Comparison of ENCODE assay signal across 8 mouse cellular contexts in genomic region chr12:112950761-112951129, GRCm38 (mm10). TPM values are rescaled to one million over a fixed set of nuclear protein-coding genes. Genes with fewer than 3 reads are reported as not detected.
DNase-seq lines count a peak whose midpoint lies in the region; ATAC-seq and TF ChIP-seq lines count a peak whose summit lies in the region.

No protein-coding gene starts in this region.

- in situ Hi-C loops in CH12.LX (cut with MboI; ENCODE audit: low pct_ligation_motif_present, low pct_unique_long_range_greater_than_20kb, low sequenced_read_pairs): no loop called here

- H3K4me3 ChIP-seq in heart, embryonic 13.5 days: peak overlapping the region; percentile 65
- peak overlapping the region in 2 of 3 experiments; percentile 18 to 64 for H3K4me3 ChIP-seq in CH12.LX (replicated peaks in 1 of 3; ENCODE audit: low read depth in 2 of 3, low read length in 2 of 3, poor library complexity in 1 of 3)
- peak overlapping the region; percentile 60 for H3K4me3 ChIP-seq in forebrain, embryonic 12.5 days (replicated peaks)
- H3K4me3 ChIP-seq in liver, embryonic 14.5 days (ENCODE audit: insufficient read depth in 1 of 2, low read depth in 2 of 2, low read length in 2 of 2): peak overlapping the region in 1 of 2 experiments; percentile 54; a peak in 2 of 4 replicates

- H3K27ac ChIP-seq in heart, embryonic 13.5 days (replicated peaks): peak overlapping the region; percentile 76
- H3K27ac ChIP-seq in CH12.LX (ENCODE audit: insufficient read depth, low read depth): no peak overlapping the region
- peak overlapping the region; percentile 89 for H3K27ac ChIP-seq in forebrain, embryonic 12.5 days
- H3K27ac ChIP-seq in liver, embryonic 14.5 days: no peak overlapping the region

- TF ChIP-seq POLR2A in CH12.LX (IDR thresholded peaks at IDR 0.05; ENCODE audit: low read depth, low read length): no peak

- no peak for DNase-seq in heart, adult 11 months
- DNase-seq in CH12.LX (ENCODE audit: extremely low read depth): no peak
- no peak for DNase-seq in liver, embryonic 14.5 days (ENCODE audit: low read depth in 3 of 3, low spot score in 3 of 3)
- no peak for DNase-seq in layer of hippocampus, adult 11-12 months (ENCODE audit: low spot score)
- DNase-seq in adrenal gland, postnatal 25 days: no peak
- no peak for DNase-seq in kidney, adult 11 months

- peak overlapping the region; percentile 97 for H3K4me2 ChIP-seq in heart, embryonic 13.5 days
- peak overlapping the region; percentile 89 for H3K4me2 ChIP-seq in CH12.LX (ENCODE audit: insufficient read depth, low read depth, poor library complexity, severe bottlenecking)
- peak overlapping the region; percentile 83 for H3K4me2 ChIP-seq in forebrain, embryonic 12.5 days
- peak overlapping the region; percentile 70 for H3K4me2 ChIP-seq in liver, embryonic 14.5 days (ENCODE audit: low read depth)

- TF ChIP-seq EP300 in CH12.LX (IDR thresholded peaks at IDR 0.05; ENCODE audit: low read length): no peak
- no peak for TF ChIP-seq EP300 in liver, embryonic 14.5 days (IDR thresholded peaks at IDR 0.05; ENCODE audit: low read depth)

- WGBS in heart, embryonic 13.5 days: under 1% methylated on average over 6 of the region's 6 CpGs
- 9% methylated on average over 6 of the region's 6 CpGs for WGBS in forebrain, embryonic 12.5 days
- 13% methylated on average over 6 of the region's 6 CpGs for WGBS in liver, embryonic 14.5 days (ENCODE audit: insufficient replicate concordance)

- dilution Hi-C loops in CH12.LX (cut with MboI; ENCODE audit: extremely low pct_ligation_motif_present, extremely low pct_unique_long_range_greater_than_20kb, low sequenced_read_pairs): no loop called here

- TF ChIP-seq CTCF in CH12.LX (conservative IDR thresholded peaks at IDR 0.05 in 1 of 2, IDR thresholded peaks at IDR 0.05 in 1 of 2; ENCODE audit: low read depth in 2 of 2, low read length in 2 of 2): no peak
- no peak for TF ChIP-seq CTCF in liver, embryonic 14.5 days (IDR thresholded peaks at IDR 0.05; ENCODE audit: low read depth)

- peaks cover 23% of the 10 kb centered on the region for H3K27me3 ChIP-seq in heart, embryonic 13.5 days (replicated peaks)
- peaks cover 32% of the 10 kb centered on the region for H3K27me3 ChIP-seq in CH12.LX (replicated peaks)
- peaks cover 18% of the 10 kb centered on the region for H3K27me3 ChIP-seq in forebrain, embryonic 12.5 days
- peaks cover 25% of the 10 kb centered on the region for H3K27me3 ChIP-seq in liver, embryonic 14.5 days (ENCODE audit: control insufficient read depth, insufficient read depth, low read length)

- peaks cover 42% of the 10 kb centered on the region for H3K4me1 ChIP-seq in heart, embryonic 13.5 days
- peaks cover 3 to 12% of the 10 kb centered on the region in 2 experiments; a peak in 3 of 4 replicates for H3K4me1 ChIP-seq in CH12.LX (ENCODE audit: control insufficient read depth in 1 of 2, insufficient read depth in 2 of 2)
- peaks cover 25% of the 10 kb centered on the region for H3K4me1 ChIP-seq in forebrain, embryonic 12.5 days
- peaks cover 0 to 12% of the 10 kb centered on the region in 2 experiments; a peak in 2 of 4 replicates for H3K4me1 ChIP-seq in liver, embryonic 14.5 days (replicated peaks; ENCODE audit: control insufficient read depth in 2 of 2, insufficient read depth in 2 of 2, low read length in 1 of 2)

- peak overlapping the region; percentile 84 for H3K9ac ChIP-seq in heart, embryonic 13.5 days
- H3K9ac ChIP-seq in CH12.LX (ENCODE audit: insufficient read depth, low read depth): peak overlapping the region; percentile 27; the same call in 1 of the 2 replicates
- H3K9ac ChIP-seq in forebrain, embryonic 12.5 days: peak overlapping the region; percentile 85; the same call in 1 of the 2 replicates
- H3K9ac ChIP-seq in liver, embryonic 14.5 days (replicated peaks): no peak overlapping the region

- no peak for TF ChIP-seq RAD21 in CH12.LX (IDR thresholded peaks at IDR 0.05; ENCODE audit: low read depth, low read length)

- no peak for ATAC-seq in heart, embryonic 13.5 days (ENCODE audit: extremely low read depth, insufficient number of reproducible peaks, low FRiP score, low TSS enrichment)
- ATAC-seq in forebrain, embryonic 12.5 days (ENCODE audit: low FRiP score): peak; percentile 31
- ATAC-seq in liver, embryonic 14.5 days (ENCODE audit: insufficient read depth): no peak

- H3K79me2 ChIP-seq in CH12.LX (replicated peaks; ENCODE audit: control insufficient read depth, extremely low read depth, insufficient read depth, poor library complexity, severe bottlenecking): no peaks in the 10 kb centered on the region

- H3K9me3 ChIP-seq in heart, embryonic 13.5 days: no peaks in the 10 kb centered on the region
- no peaks in the 10 kb centered on the region for H3K9me3 ChIP-seq in CH12.LX (replicated peaks; ENCODE audit: low read length)
- no peaks in the 10 kb centered on the region for H3K9me3 ChIP-seq in forebrain, embryonic 12.5 days
- no peaks in the 10 kb centered on the region for H3K9me3 ChIP-seq in liver, embryonic 14.5 days (ENCODE audit: control insufficient read depth, low read length)

- H3K36me3 ChIP-seq in heart, embryonic 13.5 days: no peaks in the 10 kb centered on the region
- peaks cover 0 to 12% of the 10 kb centered on the region in 2 experiments for H3K36me3 ChIP-seq in CH12.LX (replicated peaks in 1 of 2; ENCODE audit: control insufficient read depth in 1 of 2, insufficient read depth in 1 of 2, low read length in 1 of 2)
- H3K36me3 ChIP-seq in forebrain, embryonic 12.5 days (replicated peaks): no peaks in the 10 kb centered on the region; the same call in 1 of the 2 replicates
- no peaks in the 10 kb centered on the region for H3K36me3 ChIP-seq in liver, embryonic 14.5 days (replicated peaks; ENCODE audit: control insufficient read depth, insufficient read depth, low read depth)

TF ChIP-seq in CH12.LX, 34 proteins besides CTCF, POLR2A, EP300 and RAD21:
- TF ChIP-seq PAX5 (IDR thresholded peaks at IDR 0.05; ENCODE audit: low read length): no peak
- TF ChIP-seq MXI1 (IDR thresholded peaks at IDR 0.05; ENCODE audit: low read depth, low read length): 0 out of 2 replicates have a peak, but pooled peaks have one; percentile 8

RNA-seq across cellular contexts. Expression of gene Nudt14, which starts 8.8 kb away (rescaled TPM):
- 45.3 and 47.2 TPM in 2 replicates for polyA plus RNA-seq in heart, embryonic 13.5 days (2015; fragmentation: Nextera tagmentation; extraction: Ambion mirVana)
- total RNA-seq in CH12.LX (2012; rRNA removed) (15.9 and 23.9 TPM in 2 replicates), CH12.LX (2014; rRNA removed) (17.7 and 19.7 TPM in 2 replicates)
- 20.0 and 20.7 TPM in 2 replicates for polyA plus RNA-seq in CH12.LX (2012; ENCODE audit: insufficient read length, low read depth)
- 51.5 and 54.4 TPM in 2 replicates for polyA plus RNA-seq in forebrain, embryonic 12.5 days (2016; fragmentation: Nextera tagmentation; extraction: Ambion mirVana)
- polyA plus RNA-seq in liver, embryonic 14.5 days (2012; rRNA removed): 6.3 and 7.5 TPM in 2 replicates
- 16.9 and 18.4 TPM in 2 replicates for polyA plus RNA-seq in liver, embryonic 14.5 days (2014; fragmentation: Nextera tagmentation; extraction: Ambion mirVana)
- 26.6 and 40.7 TPM in 2 replicates for total RNA-seq in adrenal gland, postnatal 25 days (2021)

RNA-seq across cellular contexts. Expression of gene Jag2, which starts 21.2 kb away (rescaled TPM):
- polyA plus RNA-seq in heart, embryonic 13.5 days (2015; fragmentation: Nextera tagmentation; extraction: Ambion mirVana): 2.5 and 2.7 TPM in 2 replicates
- total RNA-seq in CH12.LX (2012; rRNA removed) (3.8 and 7.6 TPM in 2 replicates), CH12.LX (2014; rRNA removed) (0.34 and 0.69 TPM in 2 replicates)
- polyA plus RNA-seq in CH12.LX (2012; ENCODE audit: insufficient read length, low read depth): 0.59 and 0.80 TPM in 2 replicates
- 5.6 and 6.2 TPM in 2 replicates for polyA plus RNA-seq in forebrain, embryonic 12.5 days (2016; fragmentation: Nextera tagmentation; extraction: Ambion mirVana)
- 0.41 and 0.51 TPM in 2 replicates for polyA plus RNA-seq in liver, embryonic 14.5 days (2012; rRNA removed)
- 0.09 and 0.11 TPM in 2 replicates for polyA plus RNA-seq in liver, embryonic 14.5 days (2014; fragmentation: Nextera tagmentation; extraction: Ambion mirVana)
- total RNA-seq in adrenal gland, postnatal 25 days (2021): 7.6 and 8.4 TPM in 2 replicates

RNA-seq across cellular contexts. Expression of gene Btbd6, which starts 25.5 kb away (rescaled TPM):
- 21.7 and 22.0 TPM in 2 replicates for polyA plus RNA-seq in heart, embryonic 13.5 days (2015; fragmentation: Nextera tagmentation; extraction: Ambion mirVana)
- total RNA-seq in CH12.LX (2012; rRNA removed) (10.8 and 11.9 TPM in 2 replicates), CH12.LX (2014; rRNA removed) (4.3 and 5.6 TPM in 2 replicates)
- polyA plus RNA-seq in CH12.LX (2012; ENCODE audit: insufficient read length, low read depth): 8.0 and 9.9 TPM in 2 replicates
- polyA plus RNA-seq in forebrain, embryonic 12.5 days (2016; fragmentation: Nextera tagmentation; extraction: Ambion mirVana): 28.2 and 29.2 TPM in 2 replicates
- 4.1 and 5.5 TPM in 2 replicates for polyA plus RNA-seq in liver, embryonic 14.5 days (2012; rRNA removed)
- 3.3 and 4.6 TPM in 2 replicates for polyA plus RNA-seq in liver, embryonic 14.5 days (2014; fragmentation: Nextera tagmentation; extraction: Ambion mirVana)
- 21.7 and 26.8 TPM in 2 replicates for total RNA-seq in adrenal gland, postnatal 25 days (2021)

RNA-seq across cellular contexts. Expression of gene Brf1, which starts 49.8 kb away (rescaled TPM):
- polyA plus RNA-seq in heart, embryonic 13.5 days (2015; fragmentation: Nextera tagmentation; extraction: Ambion mirVana): 32.5 and 35.5 TPM in 2 replicates
- total RNA-seq in CH12.LX (2012; rRNA removed): 30.8 and 31.2 TPM in 2 replicates
- 15.9 and 18.1 TPM in 2 replicates for total RNA-seq in CH12.LX (2014; rRNA removed)
- polyA plus RNA-seq in CH12.LX (2012; ENCODE audit: insufficient read length, low read depth): 29.6 and 30.6 TPM in 2 replicates
- polyA plus RNA-seq in forebrain, embryonic 12.5 days (2016; fragmentation: Nextera tagmentation; extraction: Ambion mirVana): 70.2 and 74.2 TPM in 2 replicates
- 21.5 and 32.0 TPM in 2 replicates for polyA plus RNA-seq in liver, embryonic 14.5 days (2012; rRNA removed)
- polyA plus RNA-seq in liver, embryonic 14.5 days (2014; fragmentation: Nextera tagmentation; extraction: Ambion mirVana): 19.5 and 22.5 TPM in 2 replicates
- total RNA-seq in adrenal gland, postnatal 25 days (2021): 65.9 and 68.8 TPM in 2 replicates

Comparison
In these comparisons a context has a peak if more than half of its experiments do, and no peak if none do; other contexts are left out.
1. H3K27ac ChIP-seq: peak in heart, embryonic 13.5 days (single experiment) and forebrain, embryonic 12.5 days (single experiment); none in CH12.LX (single experiment) and liver, embryonic 14.5 days (single experiment).
2. Peak in every context shown above with its lines, with median percentiles within 50 percentile points of each other: H3K4me2 ChIP-seq.